35 mouse cellular contexts compared by ENCODE assay signal in genomic region chr4:35120575-35120974, GRCm38 (mm10). TPM values are rescaled to one million over a fixed set of nuclear protein-coding genes. Genes with fewer than 3 reads are reported as not detected.
"Had no signal": no experiment of that assay in that cellular context is flagged by ENCODE, and none has a peak within 500 bp of the region (broad histone marks: within the 10 kb centered on the region; RNA-seq: fewer than 3 reads in every experiment).

No protein-coding gene starts in this region.

- H3K27me3 ChIP-seq: embryonic facial prominence, embryonic 12.5 days; embryonic facial prominence, embryonic 13.5 days; forebrain, embryonic 12.5 days; forebrain, embryonic 13.5 days; forebrain, embryonic 15.5 days had no signal

- H3K9ac ChIP-seq: embryonic facial prominence, embryonic 12.5 days; embryonic facial prominence, embryonic 13.5 days; embryonic facial prominence, embryonic 15.5 days; forebrain, embryonic 12.5 days; forebrain, embryonic 13.5 days had no signal

- DNase-seq: cerebellum, adult 8-10 months; cerebellum, adult 9-10 months; cerebellum, adult 9-11 months; cerebellum, postnatal 10 days; cerebellum, postnatal 14 days; cerebellum, postnatal 25 days; cerebellum, postnatal 36 days; gastrocnemius, adult 2 months; gastrocnemius, postnatal 10 days; gastrocnemius, postnatal 14 days; gastrocnemius, postnatal 25 days; gastrocnemius, postnatal 36 days; heart, adult 18-20 months; heart, adult 2 months had no signal

- H3K4me3 ChIP-seq: embryonic facial prominence, embryonic 10.5 days; embryonic facial prominence, embryonic 12.5 days; embryonic facial prominence, embryonic 13.5 days; embryonic facial prominence, embryonic 15.5 days; erythroblast, embryonic 14.5 days; forebrain, embryonic 10.5 days; forebrain, embryonic 12.5 days; forebrain, embryonic 15.5 days; gastrocnemius, adult 2 months; heart, adult 2 months; heart, embryonic 10.5 days had no signal

- H3K4me2 ChIP-seq: embryonic facial prominence, embryonic 15.5 days had no signal

- H3K27ac ChIP-seq: embryonic facial prominence, embryonic 12.5 days; embryonic facial prominence, embryonic 13.5 days; embryonic facial prominence, embryonic 15.5 days; forebrain, embryonic 13.5 days; forebrain, embryonic 15.5 days; gastrocnemius, adult 2 months; heart, adult 2 months; heart, embryonic 10.5 days had no signal

- H3K36me3 ChIP-seq: embryonic facial prominence, embryonic 10.5 days; embryonic facial prominence, embryonic 12.5 days; embryonic facial prominence, embryonic 13.5 days; embryonic facial prominence, embryonic 15.5 days; forebrain, embryonic 10.5 days; forebrain, embryonic 12.5 days; forebrain, embryonic 15.5 days; heart, embryonic 10.5 days had no signal

- H3K9me3 ChIP-seq: embryonic facial prominence, embryonic 10.5 days; embryonic facial prominence, embryonic 12.5 days; embryonic facial prominence, embryonic 13.5 days; embryonic facial prominence, embryonic 15.5 days; forebrain, embryonic 10.5 days; forebrain, embryonic 12.5 days; forebrain, embryonic 13.5 days; forebrain, embryonic 15.5 days; heart, embryonic 10.5 days had no signal

RNA-seq across cellular contexts. Expression of gene Ifnk, which starts 31.3 kb away (rescaled TPM):
- total RNA-seq: common myeloid progenitor, adult 5-6 weeks; forebrain, postnatal 0 days; gastrocnemius, adult 18-20 months; gastrocnemius, adult 2 months; gastrocnemius, adult 8-10 months; gastrocnemius, postnatal 10 days; gastrocnemius, postnatal 14 days; gastrocnemius, postnatal 25 days; gastrocnemius, postnatal 36 days; gastrocnemius, postnatal 4 days; granulocyte monocyte progenitor cell, adult 5-6 weeks; heart, adult 18-20 months; heart, adult 2 months; heart, adult 8-10 months had no signal
- polyA plus RNA-seq: cortical plate, adult 2 months; embryonic facial prominence, embryonic 14.5 days; embryonic facial prominence, embryonic 15.5 days; erythroblast, embryonic 14.5 days; forebrain, embryonic 13.5 days; forebrain, postnatal 0 days; frontal cortex, adult 2 months; gonadal fat pad, adult 2 months; heart, adult 2 months had no signal

RNA-seq across cellular contexts. Expression of gene Mob3b, which starts 36.7 kb away (rescaled TPM):
- polyA plus RNA-seq: erythroblast, embryonic 14.5 days had no signal
